Mouse (Mus musculus) lung, postnatal 25 days (tissue): ENCODE data around the gene Ppp1r12b.

Experiments used
- DNase-seq: peaks from one replicate; pipeline ENCODE4 v3.0.0; 2022; ENCODE audit warnings: low spot score

Gene Ppp1r12b

GRCm38 (mm10) chr1:134719718-134720304 is 235.9 kb downstream of the Ppp1r12b start:
- DNase-seq, result no peak

- DNase-seq, result no peak
Measured at GRCm38 (mm10) chr1:134715092-134715491, 240.7 kb downstream of the Ppp1r12b start.

- no peak for DNase-seq
Measured at GRCm38 (mm10) chr1:134714166-134714565, 241.6 kb downstream of the Ppp1r12b start.

- DNase-seq, result peak; percentile 56
Measured at GRCm38 (mm10) chr1:134713421-134713969, 242.2 kb downstream of the Ppp1r12b start.

- no peak for DNase-seq
Measured at GRCm38 (mm10) chr1:134712781-134713299, 242.9 kb downstream of the Ppp1r12b start.

GRCm38 (mm10) chr1:134711653-134712052 is 244.1 kb downstream of the Ppp1r12b start:
- no peak for DNase-seq

GRCm38 (mm10) chr1:134711061-134711460 is 244.7 kb downstream of the Ppp1r12b start:
- no peak for DNase-seq

- DNase-seq, result no peak
Measured at GRCm38 (mm10) chr1:134709411-134710306, 246.1 kb downstream of the Ppp1r12b start.

- DNase-seq, result no peak
Measured at GRCm38 (mm10) chr1:134708801-134709385, 246.8 kb downstream of the Ppp1r12b start.

GRCm38 (mm10) chr1:134708274-134708673 is 247.5 kb downstream of the Ppp1r12b start:
- DNase-seq, result no peak

- DNase-seq, result no peak
Measured at GRCm38 (mm10) chr1:134707516-134707915, 248.2 kb downstream of the Ppp1r12b start.

GRCm38 (mm10) chr1:134706549-134706948 is 249.2 kb downstream of the Ppp1r12b start:
- DNase-seq, result no peak
